Mouse (Mus musculus) cerebellum, adult 11-12 months (tissue): Measurements from ENCODE around the gene Pfn1.

Source experiments
- DNase-seq: peaks from one replicate; pipeline ENCODE4 v3.0.0; 2022

The Pfn1 gene

DNA sequence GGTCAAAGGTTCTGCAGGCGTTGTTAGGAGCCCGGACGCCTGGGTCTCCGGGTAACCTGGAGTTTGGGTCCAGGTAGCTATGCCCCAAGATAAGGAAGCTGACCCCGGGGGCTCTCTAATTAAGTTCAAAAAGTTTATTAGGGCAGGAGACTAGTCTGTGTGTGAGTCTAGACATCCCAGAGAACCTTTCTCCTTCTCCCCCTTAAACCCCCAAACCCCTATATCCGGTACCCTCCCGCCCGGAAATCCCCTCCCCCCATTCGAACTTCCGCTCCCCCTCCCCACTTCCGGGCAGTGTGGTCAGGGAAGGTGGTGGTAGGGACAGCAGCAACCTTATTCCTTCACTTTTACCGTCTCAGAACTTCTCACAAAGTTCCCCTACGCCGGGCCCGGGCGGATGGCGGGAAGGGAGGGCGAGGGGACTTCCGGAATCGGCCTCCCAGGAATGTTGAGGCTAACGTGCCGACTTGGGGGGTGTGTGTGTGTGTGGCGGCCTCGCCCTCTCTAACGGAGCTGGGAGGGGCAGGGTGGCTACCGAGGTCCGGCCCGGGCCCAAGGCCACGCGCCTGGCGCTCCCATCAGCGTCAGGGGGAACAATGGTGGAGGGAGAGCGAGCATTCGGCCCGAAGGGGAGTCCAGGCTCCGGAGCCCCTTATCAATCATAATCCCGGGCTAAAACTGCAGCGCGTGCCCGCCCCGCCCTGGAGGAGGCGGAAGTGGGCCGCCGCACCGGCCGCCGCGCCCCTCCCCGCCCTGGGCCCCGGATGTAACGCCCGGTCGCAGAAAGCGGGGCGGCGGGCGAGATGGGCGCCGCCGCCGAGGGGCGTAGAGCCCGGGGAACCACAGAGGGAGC is 873 bp downstream of the Pfn1 start:
- peak; percentile 68 for DNase-seq

DNA sequence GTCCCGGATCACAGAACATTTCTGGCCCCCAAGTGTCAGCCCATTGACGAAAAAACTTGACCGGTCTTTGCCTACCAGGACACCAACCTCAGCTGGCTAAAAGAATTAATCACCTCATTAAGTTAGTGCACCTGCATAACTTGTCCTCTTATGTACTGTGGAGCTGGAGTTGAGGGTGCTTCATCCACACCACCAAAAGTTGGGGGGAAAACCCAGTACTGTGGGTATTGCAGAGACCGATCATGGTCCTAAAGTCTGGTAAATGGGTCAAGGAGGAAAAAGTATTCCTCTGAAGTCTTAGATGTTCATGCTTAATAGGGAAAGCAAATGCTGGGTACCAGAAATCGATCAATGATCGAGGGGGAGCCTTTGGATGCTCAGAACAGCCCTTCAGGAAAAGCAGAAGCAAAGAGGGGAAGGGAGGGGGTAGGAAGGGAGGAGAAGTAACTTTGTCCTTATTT is 1.5 kb downstream of the Pfn1 start:
- DNase-seq: no peak

DNA sequence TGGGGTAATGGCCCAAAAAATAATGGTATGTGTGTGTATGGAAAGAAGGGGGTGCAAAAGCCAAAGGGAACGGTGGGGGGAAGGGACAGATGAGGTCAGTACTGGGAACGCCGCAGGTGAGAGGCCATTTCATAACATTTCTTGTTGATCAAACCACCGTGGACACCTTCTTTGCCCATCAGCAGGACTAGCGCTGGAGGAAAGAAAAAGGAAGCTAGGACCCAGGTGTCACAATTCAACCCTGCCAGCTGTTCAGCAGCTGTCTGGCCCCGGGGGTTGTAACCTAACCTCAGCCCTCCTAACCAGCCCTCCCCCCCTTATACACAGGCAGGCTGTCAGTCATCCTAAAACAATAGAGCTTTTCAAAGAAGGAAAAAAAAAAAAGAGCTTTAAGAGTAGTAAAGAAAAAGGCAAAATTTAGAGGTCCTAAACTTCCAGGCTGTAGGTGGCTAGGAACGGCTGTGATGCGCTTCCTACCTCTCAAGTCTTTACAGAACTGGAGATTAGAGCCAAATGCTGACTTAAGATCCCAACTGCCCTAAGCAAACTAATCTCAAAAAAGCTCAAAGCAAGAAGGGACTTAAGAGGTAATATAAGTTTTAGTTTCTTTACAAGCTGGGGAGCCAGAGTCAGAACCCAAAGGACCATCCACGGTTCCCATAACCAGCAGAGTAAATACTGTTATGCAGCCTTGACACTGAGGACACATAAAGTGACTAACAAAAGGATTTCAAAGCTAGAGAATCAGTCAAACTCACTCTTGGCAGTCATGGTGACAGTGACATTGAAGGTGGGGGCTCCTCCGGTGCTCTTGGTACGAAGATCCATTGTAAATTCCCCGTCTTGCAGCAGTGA is 2.2 kb downstream of the Pfn1 start:
- peak; percentile 54 for DNase-seq

GRCm38 (mm10) chr11:70651391-70651790 is 3.1 kb downstream of the Pfn1 start:
- no peak for DNase-seq

DNA sequence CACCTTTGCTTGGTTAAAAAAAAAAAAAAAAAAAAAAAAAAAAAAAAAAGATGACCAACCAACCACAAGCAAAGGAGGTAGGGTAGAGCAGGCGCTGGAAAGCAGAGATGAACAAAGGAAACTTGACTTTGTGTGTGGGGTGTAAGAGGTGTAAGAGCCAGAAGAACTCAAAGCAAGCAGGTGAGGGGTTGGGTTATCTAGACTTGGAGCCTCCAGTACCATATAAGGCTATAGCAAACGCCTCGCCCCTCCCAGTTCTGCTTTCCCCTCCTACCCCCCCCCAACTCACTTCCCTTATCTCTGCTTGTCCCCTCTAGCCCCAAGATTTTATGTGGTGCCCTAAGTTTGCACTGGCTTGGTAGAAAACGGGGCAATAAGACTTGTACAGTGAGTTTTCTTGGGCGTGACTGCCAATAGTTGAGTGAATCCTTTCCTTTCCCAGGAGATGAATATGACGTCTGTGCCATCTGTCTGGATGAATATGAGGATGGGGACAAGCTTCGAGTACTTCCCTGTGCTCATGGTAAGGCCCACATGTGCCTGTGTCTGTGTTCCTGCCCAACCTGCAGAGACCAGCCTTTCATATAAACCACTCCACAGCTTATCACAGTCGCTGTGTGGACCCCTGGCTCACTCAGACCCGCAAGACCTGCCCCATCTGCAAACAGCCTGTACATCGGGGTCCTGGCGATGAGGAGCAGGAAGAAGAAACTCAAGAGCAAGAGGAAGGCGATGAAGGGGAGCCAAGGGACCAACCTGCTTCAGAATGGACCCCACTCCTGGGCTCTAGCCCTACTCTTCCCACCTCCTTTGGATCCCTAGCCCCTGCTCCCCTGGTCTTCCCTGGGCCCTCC is 3.9 kb downstream of the Pfn1 start:
- no peak for DNase-seq

GRCm38 (mm10) chr11:70649185-70649734 is 5.2 kb downstream of the Pfn1 start:
- no peak for DNase-seq

GRCm38 (mm10) chr11:70648512-70648911 is 5.9 kb downstream of the Pfn1 start:
- DNase-seq: no peak

GRCm38 (mm10) chr11:70647716-70648420 is 6.6 kb downstream of the Pfn1 start:
- DNase-seq: peak; percentile 66

DNA sequence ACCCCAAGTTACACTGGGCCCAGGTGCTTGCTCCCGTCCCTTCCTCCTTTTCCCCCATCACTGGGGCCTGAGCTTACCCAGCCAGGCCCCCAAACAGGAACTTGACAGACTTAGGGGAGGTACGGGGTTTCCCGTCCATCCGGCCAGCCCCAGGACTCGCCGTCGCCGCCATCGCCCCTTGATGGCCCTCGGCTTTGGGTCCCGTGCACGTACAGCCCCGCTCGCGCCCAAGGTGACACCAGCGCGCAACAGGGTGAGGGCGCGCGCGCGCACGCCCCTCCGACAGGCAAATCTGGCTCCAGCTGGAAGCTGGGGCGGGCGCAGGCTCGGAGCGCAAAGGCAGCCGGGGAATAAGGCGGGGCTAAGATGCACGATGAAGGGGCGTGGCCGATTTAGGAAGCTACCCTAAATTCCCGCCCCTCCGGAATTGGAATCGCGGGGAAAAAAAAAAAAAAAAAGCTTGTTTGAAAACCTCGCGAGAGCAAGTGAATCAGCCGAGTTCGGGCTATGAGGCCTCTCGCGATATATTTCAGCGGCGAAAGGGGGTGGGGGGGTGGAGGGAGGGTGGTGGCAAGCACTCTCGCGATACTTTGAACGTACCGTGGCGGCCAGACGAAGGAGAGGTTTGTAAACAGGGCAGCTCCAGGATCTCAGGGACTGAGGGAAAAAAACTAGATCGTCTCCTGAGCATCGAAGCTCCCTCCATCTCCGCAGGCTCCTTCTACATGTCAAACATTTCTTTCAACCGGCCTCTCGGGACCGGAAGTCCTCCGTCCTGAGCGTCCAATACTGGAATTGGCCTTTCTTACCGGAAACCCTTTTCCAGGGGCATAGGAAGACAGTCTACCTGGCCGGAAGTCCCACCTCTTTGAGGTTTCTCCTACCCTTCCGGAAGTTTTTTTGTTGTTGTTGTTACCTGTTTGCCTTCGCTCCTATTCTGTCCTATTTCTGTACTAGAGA is 7.5 kb downstream of the Pfn1 start, which contains the start of the genes Rnf167 and Slc25a11:
TSS of gene Rnf167 (plus strand) at position 545 of the 960 bp plus-strand sequence.
TSS of gene Slc25a11 (minus strand) at position 789 of the 960 bp plus-strand sequence.
- peak; percentile 98 for DNase-seq

- peak; percentile 76 for DNase-seq
Measured at GRCm38 (mm10) chr11:70646259-70646555, 8.2 kb downstream of the Pfn1 start.

DNA sequence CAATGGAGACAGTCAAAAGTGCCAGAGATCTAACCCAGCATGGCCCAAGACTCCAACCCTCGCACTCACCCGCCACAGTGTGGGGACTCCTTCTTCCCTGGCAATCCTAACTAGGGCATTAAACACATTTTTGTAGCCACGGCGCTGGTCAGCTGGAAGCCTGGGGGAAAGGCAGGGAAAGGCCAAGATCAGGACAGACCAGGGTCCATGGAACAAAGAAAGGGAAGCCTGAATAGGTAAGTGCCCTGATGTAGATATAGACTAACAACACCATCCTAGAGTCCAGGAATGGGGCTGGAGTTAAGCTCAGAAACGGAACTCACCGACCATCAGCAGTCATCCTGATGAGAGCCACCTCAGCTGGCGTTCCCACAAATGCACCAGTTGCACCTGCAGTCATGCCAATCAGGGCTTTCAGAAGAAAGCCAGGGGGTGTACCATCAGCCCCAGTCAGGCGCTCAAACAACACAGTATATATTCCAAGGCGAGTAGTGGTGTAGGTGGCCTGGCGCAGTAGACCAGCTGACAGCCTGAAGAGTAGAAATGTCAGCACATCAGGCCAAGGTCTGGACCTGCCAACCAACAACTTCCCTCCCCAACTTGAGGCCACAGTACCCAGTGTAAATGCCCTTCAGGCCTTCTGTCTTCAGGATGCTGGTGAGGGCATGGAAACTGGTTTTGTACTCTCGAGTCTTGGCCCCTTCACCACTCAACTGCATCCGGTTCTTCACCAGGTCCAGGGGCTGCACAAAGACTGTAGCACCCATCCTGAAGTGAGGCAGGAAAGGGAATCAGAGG is 8.8 kb downstream of the Pfn1 start:
- DNase-seq: peak; percentile 61

DNA sequence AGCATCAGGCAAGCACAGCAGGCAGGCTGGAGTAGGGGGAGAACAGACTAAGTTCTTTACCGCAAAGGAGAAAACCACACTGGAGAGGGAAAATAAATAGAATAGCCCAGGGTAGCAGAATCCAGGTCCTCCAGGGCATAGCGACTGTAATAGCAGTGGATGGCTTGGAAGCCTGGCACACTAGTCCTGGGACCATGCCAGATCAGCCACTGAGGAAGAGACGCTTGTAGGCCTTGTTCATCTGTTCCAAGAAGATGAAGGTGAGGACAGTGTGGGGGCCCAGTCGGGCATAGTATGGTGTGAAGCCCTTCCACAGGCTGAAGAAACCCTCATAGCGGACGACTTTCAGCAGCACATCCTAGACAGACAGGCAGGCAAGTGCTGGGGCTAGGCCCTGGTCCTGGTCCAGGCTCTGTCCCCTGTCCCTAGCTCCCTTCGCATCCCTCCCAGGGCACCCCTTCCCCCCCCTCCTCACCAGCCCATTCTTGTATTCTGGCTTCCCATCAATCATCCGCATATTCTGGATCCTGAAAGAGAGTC is 9.8 kb downstream of the Pfn1 start:
- peak; percentile 60 for DNase-seq

- DNase-seq: no peak
Measured at GRCm38 (mm10) chr11:70643051-70643450, 11.4 kb downstream of the Pfn1 start.

DNA sequence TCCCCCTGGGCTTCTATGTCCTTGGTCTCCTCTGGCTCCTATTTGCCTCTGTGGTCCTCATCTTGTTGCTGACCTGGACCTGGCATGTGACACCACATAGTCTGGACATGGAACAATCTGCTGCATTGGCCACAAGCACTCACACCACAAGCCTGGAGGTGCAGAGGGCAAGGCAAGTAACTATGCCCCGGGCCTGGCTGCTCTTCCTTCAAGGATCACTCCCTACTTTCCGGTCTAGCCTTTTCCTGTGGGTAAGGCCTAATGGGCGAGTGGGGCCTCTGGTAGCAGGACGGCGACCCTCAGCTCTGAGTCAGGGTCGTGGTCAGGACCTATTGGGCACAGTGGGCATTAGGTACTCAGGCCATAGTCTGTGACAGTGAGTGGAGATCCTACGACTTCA is 13.2 kb downstream of the Pfn1 start:
- DNase-seq: no peak

GRCm38 (mm10) chr11:70639976-70640375 is 14.5 kb downstream of the Pfn1 start:
- DNase-seq: no peak

GRCm38 (mm10) chr11:70638714-70639278 is 15.6 kb downstream of the Pfn1 start, which contains the start of gene Gp1ba:
Gene Gp1ba (plus strand): TSS chr11:70639122.
- no peak for DNase-seq

GRCm38 (mm10) chr11:70638293-70638692 is 16.2 kb downstream of the Pfn1 start:
- no peak for DNase-seq

DNA sequence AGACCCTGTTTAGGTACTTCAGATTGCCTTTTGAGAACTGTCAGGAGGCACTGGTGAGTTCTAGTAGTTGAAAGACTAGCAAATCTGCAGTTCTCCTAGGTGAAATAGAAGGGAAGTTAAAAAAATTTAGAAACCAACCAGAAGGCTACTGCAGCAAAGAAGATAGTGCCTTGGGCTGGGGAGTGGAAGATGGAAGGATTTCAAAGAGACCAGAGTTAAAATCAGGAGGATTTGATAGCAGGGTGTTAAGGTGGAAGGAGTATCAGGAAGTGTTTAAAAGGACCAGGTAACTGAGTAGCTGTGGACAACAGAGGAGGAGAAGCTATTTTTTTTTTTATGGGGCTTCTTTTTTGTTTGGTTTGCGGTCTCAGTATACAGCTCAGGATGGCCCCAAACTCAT is 16.7 kb downstream of the Pfn1 start:
- no peak for DNase-seq

DNA sequence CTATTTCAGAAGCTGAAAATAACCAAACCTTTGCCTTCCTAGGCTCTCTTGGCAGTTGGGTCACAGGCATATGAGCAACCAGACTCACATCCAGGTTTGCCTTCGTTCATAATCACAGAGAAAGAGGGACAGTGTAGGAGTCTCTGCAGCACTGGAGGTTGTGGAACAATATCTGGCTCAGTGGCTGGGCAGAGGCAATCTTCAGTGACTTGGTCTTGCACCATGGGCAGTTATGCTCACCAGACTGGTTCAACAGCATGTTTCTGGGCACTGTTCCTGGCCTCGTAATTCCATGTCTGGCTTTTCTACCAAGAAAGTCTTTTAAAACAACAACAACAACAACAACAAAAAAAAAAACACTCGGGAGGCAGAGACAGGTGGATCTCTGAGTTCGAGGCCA is 18.8 kb downstream of the Pfn1 start:
- no peak for DNase-seq
